Mouse (Mus musculus) right cerebral cortex, adult 2 months (tissue): ENCODE results near the gene Alyref.

Experiments
- DNase-seq, 2 experiments: peaks; one replicate each; pipeline ENCODE4 v3.0.0; 2021 to 2022; ENCODE audit warnings: low spot score in 2 of 2

Alyref gene

DNA sequence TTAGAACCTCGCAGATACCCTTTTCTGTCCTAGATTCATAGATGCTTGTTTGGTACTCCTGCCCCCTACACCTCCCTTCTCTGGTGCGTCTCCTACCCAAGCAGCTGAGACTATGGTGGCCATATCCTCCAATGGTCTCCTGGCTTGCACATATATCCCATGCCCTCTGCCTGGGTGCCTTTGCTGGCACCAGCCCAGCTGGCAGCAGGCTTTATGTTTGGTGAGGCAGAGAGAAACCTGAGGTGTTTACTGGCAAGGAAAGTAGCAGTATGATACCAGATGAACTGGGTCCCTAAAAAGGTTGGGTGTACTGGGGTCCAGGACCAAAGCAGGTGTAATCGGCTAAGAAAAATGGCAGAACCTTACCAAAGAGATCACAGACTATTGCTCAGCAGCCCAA, 52.2 kb downstream of the Alyref start:
- no peak for DNase-seq

DNA sequence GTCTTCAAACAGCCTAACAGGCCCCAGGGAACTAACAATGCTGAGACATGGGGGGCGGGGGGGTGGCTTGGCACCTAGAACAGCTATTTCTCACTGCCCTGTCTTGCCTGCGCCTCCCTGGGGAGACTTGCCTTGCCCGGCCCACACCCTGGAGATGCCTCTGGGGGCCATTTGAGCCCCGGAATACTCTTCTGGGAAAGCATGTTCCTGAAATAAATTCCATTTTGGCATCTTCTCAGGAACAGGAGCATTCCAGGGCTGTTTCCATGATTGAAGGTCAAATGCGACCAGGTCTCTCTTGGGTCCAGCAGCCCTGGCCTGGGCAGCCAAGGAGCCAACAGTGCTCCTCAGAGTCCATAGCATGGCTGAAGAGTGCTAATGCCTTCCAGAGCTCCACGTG, 55.8 kb downstream of the Alyref start:
- no peak for DNase-seq
